Mouse (Mus musculus): ENCODE results near the gene Irgq. TPM values are rescaled to one million over a fixed set of nuclear protein-coding genes. Genes with fewer than 3 reads are reported as not detected.
A peak's percentile ranks its signal among the peaks of the same experiment; 100 is the strongest.
"Not testable (repeated sequence)": the region's sequence is repeated elsewhere in the genome, so short reads cannot be mapped to it uniquely, and the experiment has no call there.

The Irgq gene
- polyA plus RNA-seq, 1 experiment from 2014 or later, result 12.8 TPM

- H3K9ac ChIP-seq (ENCODE audit: low read depth, low read length), result peak overlapping the region; percentile 93
- peak overlapping the region; percentile 100 for H3K27ac ChIP-seq (ENCODE audit: low read depth, low read length)
Observed at GRCm38 (mm10) chr7:24506065-24506459, 24.4 kb upstream of the Irgq start.

GRCm38 (mm10) chr7:24506476-24506837 lies 24.0 kb upstream of the Irgq start:
- peaks cover 4% of the 10 kb centered on the region for H3K4me1 ChIP-seq (replicated peaks; ENCODE audit: control insufficient read depth, insufficient read depth, low read length)
- ATAC-seq (ENCODE audit: low FRiP score), result no peak; the same call in 1 of the 2 replicates
- peak overlapping the region; percentile 83 for H3K4me2 ChIP-seq (replicated peaks; ENCODE audit: low read depth, low read length)
- H3K27ac ChIP-seq (ENCODE audit: low read depth, low read length), result peak overlapping the region; percentile 100
- H3K4me3 ChIP-seq (ENCODE audit: low read depth, low read length), result peak overlapping the region; percentile 67
- H3K27me3 ChIP-seq (ENCODE audit: control insufficient read depth, insufficient read depth, low read length), result no peaks in the 10 kb centered on the region; the same call in 1 of the 2 replicates
- H3K9me3 ChIP-seq (ENCODE audit: control insufficient read depth, low read length), result no peaks in the 10 kb centered on the region
- H3K36me3 ChIP-seq (ENCODE audit: control insufficient read depth, insufficient read depth, low read length), result no peaks in the 10 kb centered on the region; the same call in 1 of the 2 replicates
- DNase-seq (ENCODE audit: low spot score), result no peak
- 1% methylated on average over 12 of the region's 12 CpGs for whole genome bisulfite sequencing
- peak overlapping the region; percentile 93 for H3K9ac ChIP-seq (ENCODE audit: low read depth, low read length)

More at GRCm38 (mm10) chr7:24506065-24506459, 24.4 kb upstream of the Irgq start:
- Histone ChIP-seq H3K27me3 (ENCODE audit: control insufficient read depth, insufficient read depth, low read length) (no peaks in the 10 kb centered on the region; the same call in 1 of the 2 replicates), H3K4me2 (replicated peaks; ENCODE audit: low read depth, low read length) (peak overlapping the region; percentile 83), H3K36me3 (ENCODE audit: control insufficient read depth, insufficient read depth, low read length) (no peaks in the 10 kb centered on the region; the same call in 1 of the 2 replicates), H3K9me3 (ENCODE audit: control insufficient read depth, low read length) (no peaks in the 10 kb centered on the region), H3K4me1 (replicated peaks; ENCODE audit: control insufficient read depth, insufficient read depth, low read length) (peaks cover 4% of the 10 kb centered on the region), H3K4me3 (ENCODE audit: low read depth, low read length) (peak overlapping the region; percentile 67)
- ATAC-seq (ENCODE audit: low FRiP score) (no peak), DNase-seq (ENCODE audit: low spot score) (no peak)
- 15% methylated on average over 3 of the region's 3 CpGs for WGBS

GRCm38 (mm10) chr7:24506838-24507725 lies 23.4 kb upstream of the Irgq start, which contains the start of gene Zfp428:
Gene Zfp428 (plus strand): TSS chr7:24507006.
- Histone ChIP-seq H3K9me3 (ENCODE audit: control insufficient read depth, low read length) (no peaks in the 10 kb centered on the region), H3K36me3 (ENCODE audit: control insufficient read depth, insufficient read depth, low read length) (no peaks in the 10 kb centered on the region; the same call in 1 of the 2 replicates), H3K4me1 (replicated peaks; ENCODE audit: control insufficient read depth, insufficient read depth, low read length) (peaks cover 4% of the 10 kb centered on the region), H3K27ac (ENCODE audit: low read depth, low read length) (peak within 1 kb of the TSS; percentile 100), H3K4me2 (replicated peaks; ENCODE audit: low read depth, low read length) (peak within 1 kb of the TSS; percentile 83), H3K9ac (ENCODE audit: low read depth, low read length) (peak within 1 kb of the TSS; percentile 93), H3K27me3 (ENCODE audit: control insufficient read depth, insufficient read depth, low read length) (no peaks in the 10 kb centered on the region; the same call in 1 of the 2 replicates), H3K4me3 (ENCODE audit: low read depth, low read length) (peak within 1 kb of the TSS; percentile 67)
- DNase-seq (ENCODE audit: low spot score), result peak; percentile 92
- WGBS, result under 1% methylated on average over 84 of the region's 84 CpGs
- peak; percentile 94 for ATAC-seq (ENCODE audit: low FRiP score)

- H3K4me2 ChIP-seq (replicated peaks; ENCODE audit: low read depth, low read length), result peak overlapping the region; percentile 83
- 3% methylated on average over 20 of the region's 20 CpGs for WGBS
- H3K36me3 ChIP-seq (ENCODE audit: control insufficient read depth, insufficient read depth, low read length), result no peaks in the 10 kb centered on the region; the same call in 1 of the 2 replicates
- H3K27ac ChIP-seq (ENCODE audit: low read depth, low read length), result peak overlapping the region; percentile 100
- no peaks in the 10 kb centered on the region for H3K9me3 ChIP-seq (ENCODE audit: control insufficient read depth, low read length)
- DNase-seq (ENCODE audit: low spot score), result no peak
- ATAC-seq (ENCODE audit: low FRiP score), result peak; percentile 22
- peak overlapping the region; percentile 93 for H3K9ac ChIP-seq (ENCODE audit: low read depth, low read length)
- H3K4me3 ChIP-seq (ENCODE audit: low read depth, low read length), result peak overlapping the region; percentile 67
- peaks cover 4% of the 10 kb centered on the region for H3K4me1 ChIP-seq (replicated peaks; ENCODE audit: control insufficient read depth, insufficient read depth, low read length)
- H3K27me3 ChIP-seq (ENCODE audit: control insufficient read depth, insufficient read depth, low read length), result no peaks in the 10 kb centered on the region
Observed at GRCm38 (mm10) chr7:24507726-24508114, 22.8 kb upstream of the Irgq start.

- Histone ChIP-seq H3K27ac (ENCODE audit: low read depth, low read length) (no peak within 1 kb of the TSS), H3K36me3 (ENCODE audit: control insufficient read depth, insufficient read depth, low read length) (no peaks in the 10 kb centered on the region; the same call in 1 of the 2 replicates), H3K4me1 (replicated peaks; ENCODE audit: control insufficient read depth, insufficient read depth, low read length) (no peaks in the 10 kb centered on the region), H3K9ac (ENCODE audit: low read depth, low read length) (no peak within 1 kb of the TSS), H3K27me3 (ENCODE audit: control insufficient read depth, insufficient read depth, low read length) (no peaks in the 10 kb centered on the region), H3K9me3 (ENCODE audit: control insufficient read depth, low read length) (no peaks in the 10 kb centered on the region), H3K4me2 (replicated peaks; ENCODE audit: low read depth, low read length) (no peak within 1 kb of the TSS), H3K4me3 (ENCODE audit: low read depth, low read length) (no peak within 1 kb of the TSS)
- no peak for DNase-seq (ENCODE audit: low spot score)
- WGBS, result 90% methylated on average over 7 of the region's 7 CpGs
- no peak for ATAC-seq (ENCODE audit: low FRiP score)
Observed at GRCm38 (mm10) chr7:24512355-24512754, 18.1 kb upstream of the Irgq start, which contains the start of gene AC161166.1. Gene AC161166.1 (minus strand): TSS chr7:24512455.

- WGBS, result 65% methylated on average over 8 of the region's 8 CpGs
- H3K4me2 ChIP-seq (replicated peaks; ENCODE audit: low read depth, low read length); H3K9me3 ChIP-seq (ENCODE audit: control insufficient read depth, low read length); H3K27ac ChIP-seq (ENCODE audit: low read depth, low read length); H3K4me1 ChIP-seq (replicated peaks; ENCODE audit: control insufficient read depth, insufficient read depth, low read length); H3K27me3 ChIP-seq (ENCODE audit: control insufficient read depth, insufficient read depth, low read length); H3K9ac ChIP-seq (ENCODE audit: low read depth, low read length); ATAC-seq (ENCODE audit: low FRiP score); H3K36me3 ChIP-seq (ENCODE audit: control insufficient read depth, insufficient read depth, low read length); H3K4me3 ChIP-seq (ENCODE audit: low read depth, low read length): not testable (repeated sequence)
- peak; percentile 45 for DNase-seq (ENCODE audit: low spot score)
Observed at GRCm38 (mm10) chr7:24516319-24516718, 14.2 kb upstream of the Irgq start.

- Histone ChIP-seq H3K9ac (ENCODE audit: low read depth, low read length) (no peak overlapping the region), H3K4me2 (replicated peaks; ENCODE audit: low read depth, low read length) (no peak overlapping the region), H3K9me3 (ENCODE audit: control insufficient read depth, low read length) (no peaks in the 10 kb centered on the region), H3K27me3 (ENCODE audit: control insufficient read depth, insufficient read depth, low read length) (no peaks in the 10 kb centered on the region), H3K4me3 (ENCODE audit: low read depth, low read length) (no peak overlapping the region), H3K36me3 (ENCODE audit: control insufficient read depth, insufficient read depth, low read length) (no peaks in the 10 kb centered on the region; the same call in 1 of the 2 replicates), H3K27ac (ENCODE audit: low read depth, low read length) (no peak overlapping the region), H3K4me1 (replicated peaks; ENCODE audit: control insufficient read depth, insufficient read depth, low read length) (no peaks in the 10 kb centered on the region)
- ATAC-seq (ENCODE audit: low FRiP score) (no peak), DNase-seq (ENCODE audit: low spot score) (no peak)
- WGBS, result 31% methylated on average over 5 of the region's 5 CpGs
Observed at GRCm38 (mm10) chr7:24517077-24517476, 13.4 kb upstream of the Irgq start.

GRCm38 (mm10) chr7:24517654-24518053 lies 12.8 kb upstream of the Irgq start:
- no peak for DNase-seq (ENCODE audit: low spot score)
- WGBS, result 61% methylated on average over 6 of the region's 6 CpGs

More at GRCm38 (mm10) chr7:24517654-24518053, 12.8 kb upstream of the Irgq start:
- Histone ChIP-seq H3K27ac (ENCODE audit: low read depth, low read length) (no peak overlapping the region), H3K4me1 (replicated peaks; ENCODE audit: control insufficient read depth, insufficient read depth, low read length) (no peaks in the 10 kb centered on the region), H3K9me3 (ENCODE audit: control insufficient read depth, low read length) (no peaks in the 10 kb centered on the region), H3K4me2 (replicated peaks; ENCODE audit: low read depth, low read length) (no peak overlapping the region), H3K4me3 (ENCODE audit: low read depth, low read length) (no peak overlapping the region), H3K27me3 (ENCODE audit: control insufficient read depth, insufficient read depth, low read length) (no peaks in the 10 kb centered on the region), H3K9ac (ENCODE audit: low read depth, low read length) (no peak overlapping the region), H3K36me3 (ENCODE audit: control insufficient read depth, insufficient read depth, low read length) (no peaks in the 10 kb centered on the region)
- no peak for ATAC-seq (ENCODE audit: low FRiP score)
